Mouse (Mus musculus) cortical plate, adult 2 months (tissue): ENCODE results near the gene Ifi205.
"Not testable (repeated sequence)": the region's sequence is repeated elsewhere in the genome, so short reads cannot be mapped to it uniquely, and the experiment has no call there.

Experiments
- CTCF ChIP-seq: fragments of 200-500 bp; IDR thresholded peaks from 2 replicates; pipeline ENCODE4 v1.5.1; 2011; ENCODE audit warnings: mild to moderate bottlenecking, control low read depth, low read length; ENCODE audit not compliant: insufficient read depth; ENCODE audit errors: extremely low read depth
- POLR2A ChIP-seq: fragments of 200-500 bp; IDR thresholded peaks from 2 replicates; pipeline ENCODE4 v1.6.1; 2011; ENCODE audit warnings: mild to moderate bottlenecking, low read length, control low read depth; ENCODE audit not compliant: insufficient read depth; ENCODE audit errors: extremely low read depth

DNA sequence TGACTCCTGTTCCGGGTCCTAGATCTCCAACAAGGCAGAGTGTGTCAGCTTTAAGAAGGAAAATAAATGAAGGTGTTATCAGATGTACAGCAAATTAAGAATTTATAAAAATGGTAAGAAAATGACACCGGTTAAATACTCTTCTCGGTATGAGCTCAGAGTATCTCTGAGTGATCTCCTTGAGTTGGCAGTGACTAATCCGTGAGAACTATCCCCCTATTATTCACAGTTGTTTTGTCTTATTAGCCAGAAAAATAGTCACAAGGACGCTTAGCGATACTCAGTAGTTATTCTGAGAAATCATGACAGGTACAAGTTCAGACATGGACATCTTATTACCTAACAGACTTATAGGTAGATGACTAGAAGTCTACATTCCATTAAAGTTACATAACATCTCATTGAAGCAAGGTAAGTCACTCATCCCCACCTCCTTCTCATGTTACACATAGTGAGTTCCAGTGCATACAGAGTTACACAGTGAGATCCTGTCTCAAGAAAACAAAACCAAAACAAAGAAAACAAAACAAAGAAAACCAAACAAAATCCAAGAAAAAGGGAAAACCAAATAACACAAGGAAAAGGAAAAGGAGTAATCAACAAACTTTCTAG is 48.8 kb downstream of the Ifi205 start, which contains the start of gene Ifi202b:
- TF ChIP-seq CTCF, POLR2A: not testable (repeated sequence)
